Mouse (Mus musculus): ENCODE results near the gene Trmt61a.
"Not testable (repeated sequence)": the region's sequence is repeated elsewhere in the genome, so short reads cannot be mapped to it uniquely, and the experiment has no call there.

The Trmt61a gene

DNA sequence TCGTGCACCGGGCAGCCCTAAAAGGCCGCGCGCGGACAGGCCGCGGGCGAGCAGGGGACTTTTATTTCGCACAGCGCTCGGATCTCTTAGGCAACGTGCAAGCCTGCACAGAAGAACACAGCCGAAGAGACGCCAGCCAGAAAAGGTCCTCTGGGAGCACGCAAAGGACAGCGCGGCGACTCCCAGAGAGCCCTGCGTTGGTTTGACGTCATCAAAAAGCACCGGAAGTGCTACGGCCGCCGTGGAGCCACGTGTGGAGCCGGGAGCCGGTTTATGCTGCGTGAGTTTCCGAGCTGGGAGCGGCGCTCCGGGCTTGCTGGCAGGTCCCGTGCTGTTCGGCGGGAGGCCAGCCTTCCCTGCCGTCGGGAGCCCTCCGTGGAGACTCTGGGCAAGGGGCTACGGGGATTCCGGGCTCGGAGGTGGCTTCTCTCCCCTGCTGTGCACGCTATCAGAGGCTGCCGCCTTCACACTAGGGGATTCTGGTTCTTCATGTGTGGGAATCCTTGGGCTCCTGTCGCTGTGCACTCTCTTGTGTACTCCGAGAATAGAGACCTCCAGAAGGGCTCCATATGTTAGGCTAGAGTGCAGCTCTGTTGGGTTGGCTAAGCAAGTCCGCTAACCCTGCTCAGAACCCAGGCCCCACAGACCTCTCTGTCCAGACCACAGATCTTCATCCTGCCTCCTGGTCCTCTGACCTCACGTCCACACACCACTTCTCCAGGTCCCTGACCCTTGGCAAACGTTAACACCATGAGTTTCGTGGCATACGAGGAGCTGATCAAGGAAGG lies at the start of gene Trmt61a:
Gene Trmt61a, plus strand, starts transcription at position 224 of the 788 bp plus-strand sequence.
- peak; percentile 91 for DNase-seq (ENCODE audit: low read depth, low spot score)

DNA sequence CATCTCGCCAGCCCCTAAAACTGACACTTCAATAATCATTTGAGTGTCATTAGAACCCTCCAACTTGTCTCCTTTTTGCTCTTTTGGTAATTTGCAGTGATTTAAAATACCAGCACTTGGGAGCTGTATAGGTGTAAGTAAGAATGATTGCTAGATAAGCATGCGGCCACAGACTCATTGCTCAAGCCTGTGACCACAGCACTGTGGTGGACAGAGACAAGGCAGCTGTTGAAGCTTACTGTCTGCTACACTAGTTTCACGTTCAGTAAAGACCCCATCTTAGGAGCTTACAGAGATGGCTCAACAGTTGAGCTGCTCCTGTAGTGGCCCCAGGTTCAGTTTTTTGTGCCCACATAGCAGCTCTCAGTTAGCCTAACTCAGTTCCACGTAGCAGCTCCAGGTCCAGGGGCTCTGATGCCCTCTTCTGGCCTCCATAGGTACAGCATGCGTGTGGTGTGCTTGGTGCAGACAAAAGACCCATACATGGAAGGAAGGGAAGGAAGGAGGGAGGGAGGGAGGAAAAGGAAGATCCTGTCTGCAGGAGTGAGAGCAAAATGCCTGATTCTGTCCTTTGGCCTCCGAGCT lies 29.8 kb upstream of the Trmt61a start:
- no peak for DNase-seq (ENCODE audit: low read depth, low spot score)

DNA sequence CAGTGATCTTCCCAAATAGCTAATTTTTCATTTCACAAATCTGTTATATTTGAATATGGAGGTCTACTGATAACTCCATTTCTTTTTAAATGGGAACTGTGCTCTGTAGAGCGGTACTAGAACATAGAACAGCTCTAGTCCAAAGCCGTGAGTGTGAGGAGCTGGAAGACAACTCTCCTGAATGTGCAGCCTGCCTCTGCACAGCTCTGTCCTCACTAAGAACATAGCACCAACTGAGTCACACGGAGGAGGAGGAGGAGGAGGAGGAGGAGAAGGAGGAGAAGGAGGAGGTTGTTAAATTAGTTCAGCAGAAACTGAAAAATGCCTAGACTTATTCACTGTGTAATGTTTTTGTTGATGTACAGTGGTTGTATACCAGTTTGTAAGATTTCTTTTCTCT lies 25.0 kb upstream of the Trmt61a start:
- no peak for DNase-seq (ENCODE audit: low read depth, low spot score)

DNA sequence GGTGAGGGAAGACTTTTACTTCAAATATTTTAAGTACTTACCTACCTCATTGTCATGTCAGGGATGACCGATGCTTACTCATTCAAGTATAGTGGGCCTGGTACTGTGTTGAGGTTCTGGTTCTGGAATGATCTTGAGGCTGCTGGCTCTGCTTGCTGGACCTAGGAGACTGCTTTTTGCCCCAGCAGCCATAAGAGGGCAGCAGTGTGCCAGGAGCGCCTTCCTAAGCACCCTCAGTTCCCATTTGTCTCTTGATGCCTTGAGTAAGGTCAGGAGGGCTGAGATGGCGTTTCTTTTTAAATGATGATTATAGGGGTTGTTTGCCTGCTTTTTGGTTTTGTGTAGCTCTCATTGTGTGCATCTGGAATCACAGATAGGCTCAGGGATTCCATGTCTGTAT lies 24.5 kb upstream of the Trmt61a start:
- DNase-seq (ENCODE audit: low read depth, low spot score): no peak

DNA sequence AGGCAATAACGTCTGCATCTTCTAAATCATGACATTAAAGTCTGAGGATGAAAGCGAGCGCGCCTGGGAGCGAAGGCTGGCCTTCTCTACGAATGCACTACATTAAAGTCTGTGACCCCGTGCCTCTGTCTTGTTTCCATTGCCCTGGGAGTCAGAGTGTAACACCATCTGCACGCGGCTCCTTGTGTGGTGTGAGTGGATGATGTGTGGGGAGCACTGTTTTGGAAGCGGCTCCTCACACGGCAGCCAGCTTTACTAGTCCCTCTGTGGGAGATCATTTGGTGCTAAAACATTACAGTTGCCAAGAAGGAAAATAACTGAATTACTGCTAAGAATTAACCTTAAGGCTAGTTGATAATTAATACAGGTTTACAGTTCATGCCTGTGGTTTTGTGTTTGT lies 22.2 kb upstream of the Trmt61a start:
- no peak for DNase-seq (ENCODE audit: low read depth, low spot score)

DNA sequence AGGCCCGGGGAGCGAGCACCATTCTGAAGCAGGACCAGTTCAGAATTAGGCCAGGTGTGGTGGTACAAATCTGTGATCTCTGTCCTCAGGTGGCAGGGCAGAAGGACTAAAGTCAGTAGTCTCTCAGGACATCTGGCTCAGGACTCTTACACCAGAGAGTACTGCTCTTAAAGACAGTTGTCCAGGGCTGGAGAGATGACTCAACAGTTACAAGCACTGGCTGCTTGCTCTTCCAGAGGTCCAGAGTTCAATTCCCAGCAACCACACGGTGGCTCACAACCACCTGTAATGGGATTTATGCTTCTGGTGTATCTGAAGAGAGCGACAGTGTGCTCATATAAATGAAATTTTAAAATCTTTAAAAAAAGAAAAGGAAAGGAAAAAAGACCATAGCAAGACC lies 18.6 kb upstream of the Trmt61a start:
- no peak for DNase-seq (ENCODE audit: low read depth, low spot score)

DNA sequence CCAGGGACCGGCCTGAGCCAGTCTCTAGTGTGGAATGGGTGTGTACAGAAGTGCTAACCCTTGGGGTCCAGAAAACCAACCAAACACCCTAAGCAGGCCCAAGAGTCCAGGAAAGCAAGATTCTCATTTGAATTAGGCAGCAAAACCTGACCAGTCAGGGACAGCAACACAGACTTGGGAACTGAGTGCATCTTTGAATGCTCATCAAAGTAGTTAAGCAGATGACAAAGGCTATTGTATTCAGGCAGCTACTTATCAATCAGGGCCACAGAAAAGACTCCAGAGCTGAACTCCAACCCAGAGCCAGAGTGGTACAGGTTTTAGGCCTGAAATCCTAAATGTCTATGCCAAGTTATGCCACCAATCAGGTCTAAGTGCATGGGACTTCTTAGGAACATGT lies 17.3 kb upstream of the Trmt61a start:
- DNase-seq (ENCODE audit: low read depth, low spot score): no peak

DNA sequence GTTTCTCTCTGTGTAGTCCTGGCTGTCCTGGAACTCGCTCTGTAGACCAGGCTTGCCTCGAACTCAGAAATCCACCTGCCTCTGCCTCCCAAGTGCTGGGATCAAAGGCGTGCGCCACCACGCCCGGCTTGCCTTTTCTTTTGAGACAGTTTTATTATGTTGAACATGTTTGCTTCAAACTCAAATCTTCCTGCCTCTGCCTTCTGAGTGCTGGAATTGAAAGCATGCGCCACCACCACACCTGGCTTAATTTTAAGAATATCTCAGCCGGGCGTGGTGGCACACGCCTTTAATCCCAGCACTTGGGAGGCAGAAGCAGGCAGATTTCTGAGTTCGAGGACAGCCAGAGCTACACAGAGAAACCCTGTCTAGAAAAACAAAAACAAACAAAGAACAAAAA lies 16.4 kb upstream of the Trmt61a start:
- not testable (repeated sequence) for DNase-seq (ENCODE audit: low read depth, low spot score)

DNA sequence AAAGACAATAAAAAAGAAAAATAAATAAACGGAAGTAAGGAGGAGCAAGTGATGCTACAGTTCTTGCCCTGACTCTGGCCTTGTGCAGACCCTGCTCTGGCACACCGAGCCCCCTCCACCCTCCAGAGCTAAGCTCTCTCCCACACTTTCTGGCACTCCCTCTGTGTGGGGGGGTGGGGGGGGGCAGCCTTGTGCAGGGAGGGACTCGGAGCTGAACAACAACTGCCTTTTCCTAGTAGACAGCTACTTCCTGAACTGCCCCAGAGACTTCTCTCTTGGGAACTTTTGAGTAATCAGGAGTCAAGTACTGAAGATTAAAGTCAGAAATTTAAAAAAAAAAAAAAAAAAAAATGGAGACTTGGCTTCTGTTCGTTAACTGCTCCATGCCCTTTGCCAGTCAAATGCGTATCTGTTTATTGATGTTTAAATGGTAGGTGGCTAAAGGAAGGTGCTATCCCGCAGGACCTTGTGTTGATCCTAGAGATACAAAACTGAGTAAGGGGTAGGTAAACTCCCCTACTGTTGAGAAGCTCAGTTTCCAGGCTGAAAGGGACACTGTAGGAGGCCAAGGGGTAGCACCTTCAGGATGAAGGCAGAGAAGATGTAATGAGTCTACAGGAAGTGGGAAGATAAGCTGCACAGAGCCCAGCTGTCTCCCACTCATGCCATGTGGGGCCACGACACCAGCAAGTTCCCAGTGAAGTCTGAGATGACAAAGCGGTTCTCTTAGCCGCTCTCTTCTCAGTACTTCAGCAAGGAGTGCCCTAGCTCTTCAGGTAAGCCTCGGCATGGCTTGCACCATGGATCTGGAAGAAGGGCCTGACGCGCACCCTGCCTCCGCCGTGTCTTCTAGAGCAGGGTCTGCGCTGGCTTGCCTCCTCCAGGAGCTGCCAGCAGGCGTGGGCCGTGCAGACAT lies 14.4 kb upstream of the Trmt61a start:
- DNase-seq (ENCODE audit: low read depth, low spot score): no peak

DNA sequence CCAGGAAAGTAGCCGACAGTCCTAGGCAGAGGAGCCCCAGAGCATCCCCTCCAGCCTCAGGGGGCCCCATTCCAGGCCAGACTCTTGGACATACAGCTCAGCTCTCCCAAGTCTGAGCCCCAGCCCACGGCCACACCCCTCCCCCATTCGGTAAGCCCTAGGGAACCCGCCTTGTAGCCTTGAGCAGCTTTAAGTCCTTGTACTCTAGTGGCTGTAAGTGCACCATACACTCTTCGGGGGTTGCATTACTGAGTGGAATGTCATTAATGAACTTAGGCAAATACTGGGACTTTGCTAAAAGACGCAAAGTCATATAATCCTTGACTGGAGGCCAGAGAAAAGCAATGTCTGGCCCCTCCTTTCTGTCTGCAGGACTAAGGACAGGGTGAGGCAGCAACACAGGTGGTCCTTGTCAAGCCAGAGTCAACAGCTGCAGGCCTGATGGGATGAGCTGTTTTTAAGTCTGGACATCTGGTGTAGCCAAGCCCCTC lies 13.7 kb upstream of the Trmt61a start:
- DNase-seq (ENCODE audit: low read depth, low spot score): no peak

DNA sequence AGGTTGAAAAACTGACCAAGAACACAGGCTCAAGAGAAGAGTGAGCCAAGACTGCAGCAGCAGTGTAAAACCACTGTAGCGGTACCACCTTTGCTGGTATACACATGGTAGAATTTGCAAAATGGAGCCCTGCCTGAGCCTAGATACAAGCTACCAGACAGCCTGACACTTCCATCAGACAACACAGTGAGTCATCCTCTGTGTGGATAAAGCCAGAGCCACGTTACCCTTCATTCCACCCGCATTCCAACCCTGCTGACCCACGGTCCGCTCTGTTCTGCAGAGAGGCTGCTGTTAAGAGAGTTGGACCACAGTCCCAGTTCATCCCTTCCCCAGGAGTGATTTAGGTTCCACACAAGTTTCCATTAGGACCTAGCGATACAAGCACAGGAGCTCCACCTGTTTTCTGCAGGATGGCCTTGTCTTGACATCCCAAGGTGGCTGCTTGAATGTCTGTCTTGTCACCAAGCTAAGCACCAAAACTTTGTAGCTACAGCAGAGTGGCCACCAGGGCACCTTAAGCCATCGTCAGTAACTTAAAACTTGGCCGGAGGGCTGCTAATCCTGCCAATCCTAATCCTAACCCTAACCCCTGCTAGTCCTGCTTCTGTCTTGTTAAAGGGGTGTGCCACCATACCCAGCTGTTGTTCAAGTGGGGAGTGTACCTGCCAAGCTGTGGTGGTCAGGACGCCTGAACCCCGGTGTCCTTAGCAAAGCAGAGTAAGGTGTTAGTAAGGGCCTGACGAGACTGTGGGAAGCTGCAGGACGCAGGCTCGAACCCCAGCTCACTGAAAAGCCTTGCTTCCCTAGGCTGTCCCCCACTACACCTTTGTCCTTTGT lies 12.6 kb upstream of the Trmt61a start:
- DNase-seq (ENCODE audit: low read depth, low spot score): no peak

DNA sequence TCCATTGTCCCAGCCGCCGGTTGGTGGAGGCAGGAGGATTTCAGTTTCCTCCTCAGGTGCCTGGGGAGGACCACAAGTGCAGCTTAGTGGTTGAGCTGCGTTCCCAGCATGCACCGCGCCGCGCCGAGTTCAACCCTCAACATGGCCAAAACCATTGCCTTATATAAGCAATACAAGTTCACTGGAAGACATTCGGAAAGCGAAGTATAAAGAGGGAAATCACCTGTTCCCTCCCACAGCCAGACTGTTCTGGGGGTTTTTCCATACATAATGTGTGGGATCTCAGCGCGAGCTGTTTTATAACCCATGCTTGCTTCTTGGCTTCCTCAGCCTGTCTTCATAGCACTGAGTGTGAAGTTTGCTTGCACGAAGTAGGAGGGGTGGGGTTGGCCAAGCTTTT lies 11.5 kb upstream of the Trmt61a start:
- no peak for DNase-seq (ENCODE audit: low read depth, low spot score)

DNA sequence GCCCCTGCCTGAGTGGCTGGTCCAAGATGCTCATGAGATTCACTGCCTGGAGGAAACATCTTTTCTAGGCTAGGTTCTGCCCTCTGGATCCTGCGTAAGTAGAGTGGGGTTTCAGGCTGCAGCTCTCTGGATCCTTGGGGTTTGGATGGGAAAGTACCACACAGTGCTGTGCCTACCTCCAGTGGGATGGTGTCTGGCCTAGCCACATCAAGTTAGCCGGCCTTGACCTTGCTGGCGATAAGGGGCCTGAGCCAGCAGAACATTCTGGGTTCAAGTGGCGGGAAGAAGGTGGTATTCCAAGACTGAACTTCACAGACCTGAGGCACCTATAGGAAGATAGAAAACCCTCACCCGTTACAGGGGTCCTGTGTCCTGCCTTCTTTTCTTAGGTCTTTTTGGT lies 10.5 kb upstream of the Trmt61a start:
- DNase-seq (ENCODE audit: low read depth, low spot score): no peak

DNA sequence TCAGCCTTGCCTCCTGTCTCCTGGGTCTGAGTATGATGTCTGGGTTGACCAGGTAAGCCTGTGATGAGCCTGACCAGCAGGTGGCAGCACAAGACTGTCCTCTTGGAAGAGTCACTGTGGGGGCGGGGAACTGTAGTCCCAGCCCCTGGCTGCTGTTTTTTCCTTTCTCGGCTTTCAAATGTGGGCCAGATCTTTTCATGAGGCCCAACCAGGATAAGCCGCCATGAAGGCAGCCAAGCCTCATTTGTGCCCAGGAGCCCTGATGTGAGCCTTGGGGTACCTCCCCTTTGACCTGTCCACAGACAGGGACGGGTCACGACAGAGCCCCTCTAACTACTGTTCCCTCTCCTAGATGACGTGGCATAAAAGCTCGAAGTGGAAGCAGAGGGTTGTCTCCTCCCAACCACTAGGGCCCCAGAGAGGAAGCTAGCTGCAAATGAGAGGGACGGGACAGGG lies 9.4 kb upstream of the Trmt61a start:
- peak; percentile 86 for DNase-seq (ENCODE audit: low read depth, low spot score)

DNA sequence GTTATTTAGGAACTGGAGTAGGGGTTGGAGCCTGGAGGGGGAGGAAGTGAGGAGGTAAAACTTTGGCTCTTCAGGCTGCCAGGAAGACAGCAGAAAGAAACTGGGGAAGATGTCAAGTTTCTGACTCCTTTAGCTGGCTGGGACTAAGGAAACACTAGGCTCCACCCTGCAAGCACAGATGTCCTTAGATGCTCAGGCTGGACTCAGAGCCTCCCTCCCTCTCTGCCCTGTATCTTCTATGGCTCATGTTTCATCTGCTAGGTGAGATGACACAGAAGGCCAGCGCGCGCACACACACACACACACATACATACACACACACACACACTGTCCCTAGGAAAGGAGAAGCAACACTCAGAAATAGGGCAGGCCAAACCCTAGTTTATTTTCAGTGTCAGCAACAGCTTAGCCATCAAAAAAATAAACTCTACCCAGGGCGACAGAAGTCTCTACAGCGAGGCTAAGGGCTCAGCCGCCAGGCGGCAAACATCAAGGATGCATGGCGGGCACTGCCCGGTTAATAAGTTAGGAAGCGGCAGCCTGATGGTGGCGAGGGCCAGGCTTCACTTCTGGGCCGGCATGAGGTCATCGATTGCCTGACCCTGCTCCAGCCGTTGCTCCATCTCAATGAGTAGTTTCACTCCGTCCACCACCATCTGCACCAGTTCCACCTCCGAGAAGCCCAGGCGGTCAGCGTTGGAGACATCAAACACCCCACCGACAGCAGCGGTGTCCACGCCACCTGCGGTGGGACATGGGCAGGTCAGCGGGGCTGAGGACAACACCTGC lies 8.7 kb upstream of the Trmt61a start:
- no peak for DNase-seq (ENCODE audit: low read depth, low spot score)

DNA sequence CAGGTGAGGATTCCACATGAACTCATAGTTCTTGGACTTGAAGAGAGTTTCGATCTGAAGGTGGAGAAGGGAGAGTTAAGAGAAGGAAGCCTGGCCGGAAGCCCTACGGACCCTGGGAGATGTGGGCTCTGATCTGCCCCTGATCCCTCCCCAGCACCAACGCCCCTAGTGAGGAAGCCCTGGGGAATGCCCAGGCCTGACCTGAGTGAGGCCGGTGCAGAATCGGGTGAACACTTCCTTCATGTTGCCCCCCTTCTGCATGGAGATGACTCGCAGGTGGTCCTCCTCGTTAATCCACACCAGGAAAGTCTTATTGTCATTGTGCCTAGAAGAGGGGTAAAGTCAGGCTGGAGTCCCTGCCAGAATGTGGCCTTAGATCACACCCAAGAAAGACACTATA lies 7.9 kb upstream of the Trmt61a start:
- DNase-seq (ENCODE audit: low read depth, low spot score): no peak

DNA sequence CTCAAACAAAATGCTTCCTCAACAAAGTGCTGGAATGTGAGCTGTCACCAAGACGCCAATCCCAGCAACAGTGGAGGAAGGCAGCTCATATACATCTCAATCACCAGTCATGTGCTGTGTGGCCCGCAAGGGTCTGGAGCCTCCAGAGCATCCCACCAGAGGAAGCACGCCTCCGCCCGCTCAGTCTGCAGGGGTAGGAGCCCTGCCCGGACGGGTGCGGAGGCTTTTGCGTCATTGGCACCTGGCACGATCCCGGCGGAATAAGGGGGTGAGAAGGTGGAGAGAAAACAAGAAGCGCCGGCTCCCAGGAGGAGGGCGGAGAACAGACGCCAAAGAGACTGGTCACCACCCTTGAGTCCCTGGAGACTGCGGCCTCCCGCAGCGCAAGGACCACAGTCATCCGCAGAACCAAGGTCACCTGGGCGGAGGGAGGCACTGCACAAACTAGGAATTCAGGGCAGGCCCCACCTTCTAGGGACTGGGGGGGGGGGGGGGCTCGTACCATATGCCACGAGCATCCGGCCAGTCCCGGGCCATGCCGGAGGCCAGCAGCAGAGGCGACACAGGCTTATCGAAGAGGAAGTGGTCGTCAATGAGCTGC lies 7.4 kb upstream of the Trmt61a start:
- no peak for DNase-seq (ENCODE audit: low read depth, low spot score)

DNA sequence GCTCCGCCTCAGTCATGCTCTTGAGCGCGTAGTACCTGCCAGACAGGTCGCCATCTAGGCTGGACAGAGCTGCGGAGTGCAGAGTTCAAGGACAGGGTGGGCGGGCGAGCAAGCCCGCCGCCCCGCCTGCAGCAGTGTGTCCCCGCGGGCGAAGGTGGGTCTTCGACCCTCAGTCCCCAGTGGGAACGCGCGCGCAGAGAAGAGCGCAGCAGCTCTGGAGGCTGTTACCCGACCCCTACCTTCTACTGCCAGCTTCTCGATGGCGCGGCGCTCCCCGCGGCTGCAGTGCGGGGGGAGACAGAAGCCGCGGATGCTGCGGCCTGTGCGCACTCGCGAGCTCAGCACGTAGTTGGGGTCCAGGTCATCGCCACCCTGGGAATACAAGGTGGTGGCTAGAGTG lies 6.9 kb upstream of the Trmt61a start:
- no peak for DNase-seq (ENCODE audit: low read depth, low spot score)

DNA sequence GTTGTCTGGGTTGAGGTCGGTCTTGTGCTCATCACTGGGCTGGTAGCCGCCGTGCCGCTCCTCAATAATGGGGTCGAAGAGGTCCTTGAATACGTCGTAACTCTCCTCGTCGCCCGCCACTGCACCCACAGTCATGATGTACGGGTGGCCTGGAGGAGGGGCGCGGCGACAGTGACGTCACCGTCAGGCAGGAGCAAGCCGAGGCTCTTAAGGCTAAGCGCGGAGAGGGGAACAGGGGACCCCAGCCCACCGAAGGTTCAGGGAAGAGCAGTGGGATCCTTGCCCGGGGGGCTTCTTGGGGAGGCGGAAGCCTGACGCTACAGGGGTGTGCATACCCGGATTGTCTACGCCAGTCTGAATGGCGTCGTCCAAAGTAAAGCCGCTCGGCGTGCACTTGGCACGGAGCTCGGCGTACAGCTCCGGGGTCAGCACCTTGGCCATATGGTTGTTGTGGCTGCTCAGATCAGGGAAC lies 6.4 kb upstream of the Trmt61a start:
- no peak for DNase-seq (ENCODE audit: low read depth, low spot score)

DNA sequence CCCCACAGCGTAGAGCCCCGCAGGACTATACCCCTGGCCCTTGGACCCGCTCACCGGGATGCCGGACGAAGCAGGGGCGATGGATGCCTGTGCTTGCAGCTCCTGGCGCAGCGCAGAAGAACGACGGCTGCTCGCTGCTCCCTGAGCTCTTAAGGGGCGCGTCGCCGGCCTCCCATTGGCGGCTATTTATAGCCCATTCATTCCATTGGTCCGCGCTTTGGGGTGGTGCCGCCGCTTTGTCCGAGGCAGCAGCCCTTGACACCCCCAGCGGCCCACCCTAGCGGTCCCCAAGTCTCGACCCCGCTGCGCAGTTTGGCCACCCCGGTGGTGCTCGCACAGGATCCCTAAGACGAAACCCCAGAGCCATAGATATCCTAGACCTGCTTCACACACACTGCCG lies 5.7 kb upstream of the Trmt61a start, which contains the start of gene Ckb:
Gene Ckb, minus strand, starts transcription at position 163 of the 400 bp plus-strand sequence.
- DNase-seq (ENCODE audit: low read depth, low spot score): peak; percentile 74
